Mouse (Mus musculus) layer of hippocampus, postnatal 10 days (tissue): Measurements from ENCODE around the gene Setdb2. TPM values are rescaled to one million over a fixed set of nuclear protein-coding genes. Genes with fewer than 3 reads are reported as not detected.

Source experiments
- DNase-seq, 2 experiments: peaks; one replicate each; pipeline ENCODE4 v3.0.0; 2021; ENCODE audit warnings: low spot score in 2 of 2
- total RNA-seq, 2 experiments: library from RNA; stranded (reverse); gene quantifications; 2 replicates each; pipeline ENCODE4 v1.2.3; 2021

The Setdb2 gene
- total RNA-seq, 2 experiments from 2014 or later, result 5.6 to 6.3 TPM

DNA sequence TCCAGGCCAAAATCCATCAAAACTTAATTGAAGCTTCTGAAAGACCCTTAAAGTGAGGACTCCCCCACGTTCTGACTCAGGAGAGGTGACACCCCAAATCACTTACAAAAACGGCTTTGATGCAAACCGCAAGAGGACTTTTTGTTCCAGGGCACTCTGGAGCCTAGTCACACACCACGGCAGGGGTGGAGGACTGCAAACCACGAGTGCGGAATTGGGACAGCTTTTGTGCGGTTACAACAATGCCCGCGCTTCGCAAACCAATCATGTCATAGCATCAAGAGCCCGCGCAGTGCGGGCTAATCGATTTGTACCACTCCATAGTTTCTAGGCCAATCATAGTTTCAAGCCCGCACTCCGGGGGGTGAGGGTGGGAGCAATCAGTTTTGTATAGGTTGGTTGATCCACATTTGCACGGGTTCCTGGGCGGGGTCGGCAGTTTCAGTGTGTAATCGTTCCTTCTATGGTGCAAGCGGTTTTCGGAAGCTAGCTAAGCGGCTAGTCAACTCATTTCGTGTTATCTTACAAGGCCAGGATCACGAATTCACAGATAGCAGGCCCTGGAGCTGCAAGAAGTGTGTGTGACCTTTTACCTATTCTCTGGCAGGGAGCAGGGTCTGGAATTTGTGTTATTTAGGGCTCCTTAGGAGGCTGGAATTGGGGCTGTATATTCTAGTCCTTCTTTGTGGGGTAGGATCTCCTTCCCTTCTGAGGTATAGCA, 70.2 kb downstream of the Setdb2 start:
- DNase-seq, result no peak

GRCm38 (mm10) chr14:59366386-59367105, 74.1 kb downstream of the Setdb2 start:
- DNase-seq, result no peak

GRCm38 (mm10) chr14:59365244-59365644, 75.4 kb downstream of the Setdb2 start, which contains the start of gene Phf11d:
Phf11d (minus strand) TSS chr14:59365470.
- peak in 1 of 2 experiments; percentile 13 for DNase-seq

Other genes with a start within 250 kb of the Setdb2 start
- 10 to 100 TPM; 30.7 to 32.3 TPM for gene Rcbtb1, start 239.7 kb downstream of the Setdb2 start, total RNA-seq
- not detected for gene Gm6904, start 180.7 kb downstream of the Setdb2 start, total RNA-seq
- not detected for gene Phf11a, start 143.4 kb downstream of the Setdb2 start, total RNA-seq
- gene Phf11b, start 99.5 kb downstream of the Setdb2 start, total RNA-seq, result not detected
- under 1 TPM; 0.27 to 0.33 TPM for gene Phf11d, start 75.4 kb downstream of the Setdb2 start, total RNA-seq
- gene Phf11c, start 45.5 kb downstream of the Setdb2 start, total RNA-seq, result under 1 TPM; 0.55 to 0.60 TPM
- gene Cab39l, start 88 bp upstream of the Setdb2 start, total RNA-seq, result 10 to 100 TPM; 17.3 to 25.8 TPM
- gene Cdadc1, start 157.1 kb upstream of the Setdb2 start, total RNA-seq, result 10 to 100 TPM; 42.0 to 49.1 TPM
- 1 to 10 TPM; 4.1 to 4.3 TPM for gene Shisa2, start 184.4 kb upstream of the Setdb2 start, total RNA-seq